In genomic region chr3:144202574-144203258, GRCm38 (mm10) we compare ENCODE assay signal across 8 mouse cellular contexts. TPM values are rescaled to one million over a fixed set of nuclear protein-coding genes. Genes with fewer than 3 reads are reported as not detected.
DNase-seq lines count a peak whose midpoint lies in the region; ATAC-seq and TF ChIP-seq lines count a peak whose summit lies in the region.

No protein-coding gene starts in this region.

- H3K27ac ChIP-seq in lung, postnatal 0 days (ENCODE audit: low read length), result peak overlapping the region; percentile 99
- peak overlapping the region; percentile 78 for H3K27ac ChIP-seq in embryonic fibroblast, embryonic 13.5 days (ENCODE audit: insufficient read depth, low read length)
- H3K27ac ChIP-seq in liver, embryonic 12.5 days, result peak overlapping the region; percentile 88
- H3K27ac ChIP-seq in stomach, embryonic 15.5 days, result peak overlapping the region; percentile 99

- DNase-seq in lung, postnatal 0 days (ENCODE audit: low spot score), result peak; percentile 82
- no peak for DNase-seq in lung, postnatal 14 days
- DNase-seq in retina, postnatal 1 day, result no peak
- no peak for DNase-seq in ovary, postnatal 10 days (ENCODE audit: low spot score)
- no peak for DNase-seq in kidney, adult 9 months

- peak overlapping the region; percentile 98 for H3K9ac ChIP-seq in lung, postnatal 0 days (replicated peaks; ENCODE audit: low read depth)
- H3K9ac ChIP-seq in liver, embryonic 12.5 days, result peak overlapping the region; percentile 91
- peak overlapping the region; percentile 32; the same call in 1 of the 2 replicates for H3K9ac ChIP-seq in stomach, embryonic 15.5 days

- H3K9me3 ChIP-seq in lung, postnatal 0 days (ENCODE audit: low read length), result no peaks in the 10 kb centered on the region
- H3K9me3 ChIP-seq in liver, embryonic 12.5 days (replicated peaks), result no peaks in the 10 kb centered on the region
- H3K9me3 ChIP-seq in stomach, embryonic 15.5 days, result no peaks in the 10 kb centered on the region

- H3K27me3 ChIP-seq in lung, postnatal 0 days (replicated peaks; ENCODE audit: insufficient read depth, low read length), result no peaks in the 10 kb centered on the region
- H3K27me3 ChIP-seq in liver, embryonic 12.5 days (replicated peaks), result no peaks in the 10 kb centered on the region
- no peaks in the 10 kb centered on the region for H3K27me3 ChIP-seq in stomach, embryonic 15.5 days (replicated peaks)

- H3K4me2 ChIP-seq in lung, postnatal 0 days (replicated peaks; ENCODE audit: low read depth, low read length), result peak overlapping the region; percentile 90
- peak overlapping the region; percentile 87 for H3K4me2 ChIP-seq in liver, embryonic 12.5 days
- peak overlapping the region; percentile 88 for H3K4me2 ChIP-seq in stomach, embryonic 15.5 days

- H3K36me3 ChIP-seq in lung, postnatal 0 days (ENCODE audit: insufficient read depth, low read length), result no peaks in the 10 kb centered on the region
- no peaks in the 10 kb centered on the region for H3K36me3 ChIP-seq in liver, embryonic 12.5 days
- H3K36me3 ChIP-seq in stomach, embryonic 15.5 days, result no peaks in the 10 kb centered on the region

- TF ChIP-seq CTCF in lung, postnatal 0 days (IDR thresholded peaks at IDR 0.05), result no peak
- TF ChIP-seq CTCF in embryonic fibroblast, embryonic 13.5 days (IDR thresholded peaks at IDR 0.05; ENCODE audit: borderline replicate concordance, insufficient read depth, low read length), result no peak

- TF ChIP-seq POLR2A in embryonic fibroblast, embryonic 13.5 days (IDR thresholded peaks at IDR 0.05; ENCODE audit: low read depth, low read length), result no peak; the same call in 1 of the 2 replicates

- peak overlapping the region; percentile 96 for H3K4me3 ChIP-seq in lung, postnatal 0 days (ENCODE audit: low read depth, low read length)
- peak overlapping the region; percentile 98 for H3K4me3 ChIP-seq in embryonic fibroblast, embryonic 13.5 days (ENCODE audit: insufficient read depth, low read length)
- H3K4me3 ChIP-seq in liver, embryonic 12.5 days, result peak overlapping the region; percentile 74
- peak overlapping the region; percentile 73 for H3K4me3 ChIP-seq in stomach, embryonic 15.5 days (replicated peaks)

- under 1% methylated on average over 13 of the region's 14 CpGs for WGBS in lung, postnatal 0 days
- WGBS in liver, embryonic 12.5 days (ENCODE audit: insufficient replicate concordance), result 1% methylated on average over 14 of the region's 14 CpGs
- under 1% methylated on average over 14 of the region's 14 CpGs for WGBS in stomach, embryonic 15.5 days

- no peak for ATAC-seq in lung, postnatal 0 days
- ATAC-seq in liver, embryonic 12.5 days, result no peak
- no peak for ATAC-seq in stomach, embryonic 15.5 days (ENCODE audit: insufficient read depth, low FRiP score, low read depth)

- peaks cover 4% of the 10 kb centered on the region; the same call in 1 of the 2 replicates for H3K4me1 ChIP-seq in lung, postnatal 0 days (ENCODE audit: insufficient read depth, low read depth, low read length)
- H3K4me1 ChIP-seq in embryonic fibroblast, embryonic 13.5 days (ENCODE audit: control insufficient read depth, insufficient read depth, low read length), result no peaks in the 10 kb centered on the region
- H3K4me1 ChIP-seq in liver, embryonic 12.5 days, result peaks cover 64% of the 10 kb centered on the region
- peaks cover 20% of the 10 kb centered on the region for H3K4me1 ChIP-seq in stomach, embryonic 15.5 days

- no peak for TF ChIP-seq EP300 in lung, postnatal 0 days (IDR thresholded peaks at IDR 0.05)

RNA-seq across cellular contexts. Expression of gene Lmo4, which starts 2.3 kb away (rescaled TPM):
- polyA plus RNA-seq in lung, postnatal 0 days (2015; fragmentation: Nextera tagmentation; extraction: Ambion mirVana), result 62.8 and 65.3 TPM in 2 replicates
- 113 and 124 TPM in 2 replicates for polyA plus RNA-seq in embryonic fibroblast, embryonic 13.5 days (2011; ENCODE audit: insufficient read length, low read depth, missing spikeins)
- polyA plus RNA-seq in liver, embryonic 12.5 days (2016; fragmentation: Nextera tagmentation; extraction: Ambion mirVana), result 14.8 and 16.5 TPM in 2 replicates
- 68.3 and 69.3 TPM in 2 replicates for polyA plus RNA-seq in stomach, embryonic 15.5 days (2015; fragmentation: Nextera tagmentation; extraction: Ambion mirVana)

Comparison
In these comparisons a context has a peak if more than half of its experiments do, and no peak if none do; other contexts are left out.
1. H3K9ac ChIP-seq: peak in every context shown above with its lines; median percentile 98 in lung, postnatal 0 days; 91 in liver, embryonic 12.5 days; 32 in stomach, embryonic 15.5 days.